Mouse (Mus musculus) limb, embryonic 10.5 days (tissue): ENCODE results near the gene Armc9. TPM values are rescaled to one million over a fixed set of nuclear protein-coding genes. Genes with fewer than 3 reads are reported as not detected.

Source experiments
- DNase-seq: peaks from one replicate; pipeline ENCODE4 v3.0.0-alpha.2; 2017; ENCODE audit warnings: low spot score
- H3K27ac ChIP-seq: fragments of 300-500 bp; sonication (generic); 2 replicates; pipeline ENCODE4 v1.5.1; 2016; ENCODE audit warnings: mild to moderate bottlenecking
- H3K27me3 ChIP-seq: fragments of 300-500 bp; sonication (generic); 2 replicates; pipeline ENCODE4 v1.6.1; 2016; ENCODE audit warnings: low read depth, mild to moderate bottlenecking; ENCODE audit not compliant: poor library complexity, severe bottlenecking
- H3K36me3 ChIP-seq: fragments of 300-500 bp; sonication (generic); 2 replicates; pipeline ENCODE4 v1.6.1; 2016; ENCODE audit warnings: mild to moderate bottlenecking, moderate library complexity
- H3K4me1 ChIP-seq: fragments of 300-500 bp; sonication (generic); 2 replicates; pipeline ENCODE4 v1.6.1; 2016
- H3K4me3 ChIP-seq: fragments of 300-500 bp; sonication (generic); 2 replicates; pipeline ENCODE4 v1.5.1; 2016; ENCODE audit warnings: mild to moderate bottlenecking, moderate library complexity
- H3K9me3 ChIP-seq: fragments of 300-500 bp; sonication (generic); replicated peaks from 2 replicates; pipeline ENCODE4 v1.6.1; 2016; ENCODE audit warnings: mild to moderate bottlenecking
- WGBS: fragments of 180-500 bp; shearing (Covaris S2); methylation state at CpG from one replicate; pipeline ENCODE4 v1.1.7; 2016; 5-methylcytosine and 5-hydroxymethylcytosine counted together
- polyA plus RNA-seq: library from polyadenylated mRNA; unstranded; fragments of >200 nt; fragmentation: Nextera tagmentation; extraction: Ambion mirVana; gene quantifications from 2 replicates; pipeline ENCODE4 v1.2.1, GENCODE M21; 2016

Armc9 gene
- polyA plus RNA-seq, 1 experiment from 2014 or later: 37.3 TPM

DNA sequence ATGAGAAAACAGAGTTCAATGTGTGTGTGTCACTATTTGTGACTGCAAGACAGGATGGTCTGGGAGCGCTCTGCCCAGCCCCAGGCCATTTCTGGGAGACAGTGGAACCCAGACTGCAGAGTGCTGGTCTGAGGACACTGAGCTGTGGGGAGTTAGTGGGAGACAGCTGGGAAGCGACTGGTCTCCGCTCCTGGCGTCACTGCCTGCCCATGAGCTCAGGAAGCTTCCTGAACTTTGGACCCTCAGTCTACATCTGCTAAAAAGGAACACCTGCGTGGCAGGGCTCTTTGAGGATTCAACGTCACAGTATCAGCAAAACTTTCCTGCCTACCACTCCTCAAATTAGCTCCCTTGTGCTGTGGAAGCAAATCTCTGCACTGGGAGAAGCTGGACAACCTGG is 117.1 kb downstream of the Armc9 start:
- H3K4me3 ChIP-seq: no peak overlapping the region
- no peak overlapping the region for H3K27ac ChIP-seq
- 82% methylated on average over 6 of the region's 6 CpGs for WGBS
- H3K4me1 ChIP-seq: 0 out of 2 replicates have a peak, but pooled peaks cover 5% of the 10 kb centered on the region
- no peak for DNase-seq
- H3K36me3 ChIP-seq: no peaks in the 10 kb centered on the region
- no peaks in the 10 kb centered on the region for H3K9me3 ChIP-seq
- H3K27me3 ChIP-seq: no peaks in the 10 kb centered on the region

DNA sequence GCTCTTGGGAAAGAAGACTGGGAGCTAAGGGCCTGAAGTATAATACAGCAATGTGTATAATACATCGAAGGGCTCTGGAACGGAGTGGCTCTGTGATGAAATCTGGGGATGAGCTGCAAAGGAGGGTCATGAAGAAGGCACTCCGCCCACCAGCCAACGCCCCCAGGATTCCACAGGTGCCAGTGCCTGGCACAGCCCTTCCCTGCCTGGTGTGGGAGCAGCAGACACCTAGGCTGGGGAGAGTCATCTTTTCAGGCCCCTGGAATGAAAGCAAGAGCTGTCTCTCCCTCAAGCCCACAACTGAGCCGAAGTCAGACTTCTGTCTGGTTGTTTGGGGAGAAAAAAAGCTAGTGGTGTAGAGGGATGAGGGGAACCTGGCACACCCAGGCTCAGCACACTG is 122.5 kb downstream of the Armc9 start:
- Histone ChIP-seq H3K27ac (peak overlapping the region; percentile 6; the same call in 1 of the 2 replicates), H3K36me3 (no peaks in the 10 kb centered on the region), H3K4me1 (peaks cover 17% of the 10 kb centered on the region), H3K9me3 (no peaks in the 10 kb centered on the region), H3K4me3 (no peak overlapping the region), H3K27me3 (no peaks in the 10 kb centered on the region)
- DNase-seq: no peak
- WGBS: 81% methylated on average over 5 of the region's 5 CpGs

GRCm38 (mm10) chr1:86281781-86282536 is 127.4 kb downstream of the Armc9 start:
- Histone ChIP-seq H3K27me3 (no peaks in the 10 kb centered on the region), H3K9me3 (no peaks in the 10 kb centered on the region), H3K36me3 (no peaks in the 10 kb centered on the region), H3K4me1 (peaks cover 14% of the 10 kb centered on the region), H3K27ac (no peak overlapping the region), H3K4me3 (no peak overlapping the region)
- WGBS: 89% methylated on average over 11 of the region's 11 CpGs
- DNase-seq: no peak

GRCm38 (mm10) chr1:86284101-86284500 is 129.5 kb downstream of the Armc9 start:
- 90% methylated on average over 5 of the region's 5 CpGs for WGBS
- H3K4me3 ChIP-seq: no peak overlapping the region
- H3K4me1 ChIP-seq: no peaks in the 10 kb centered on the region
- no peaks in the 10 kb centered on the region for H3K36me3 ChIP-seq
- H3K27ac ChIP-seq: no peak overlapping the region
- H3K9me3 ChIP-seq: no peaks in the 10 kb centered on the region
- H3K27me3 ChIP-seq: no peaks in the 10 kb centered on the region
- no peak for DNase-seq

DNA sequence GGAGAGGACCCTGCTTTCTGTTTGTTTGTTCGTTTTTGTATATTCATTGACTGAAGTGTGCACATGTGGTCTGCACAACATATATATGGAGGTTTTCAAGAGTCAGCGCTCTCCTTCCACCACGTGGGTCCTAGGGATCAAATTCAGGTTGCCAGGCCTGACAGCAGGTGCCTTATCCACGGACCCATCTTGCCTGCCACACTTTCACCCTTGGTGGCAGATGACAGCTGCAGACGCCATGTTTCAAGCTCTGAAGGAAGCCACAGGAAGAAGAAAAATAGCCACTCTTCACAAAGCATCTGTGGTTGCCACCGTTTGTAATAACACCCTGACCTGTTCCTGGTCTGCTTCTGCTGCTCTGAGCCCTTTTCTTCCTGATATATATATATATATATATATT is 130.7 kb downstream of the Armc9 start:
- WGBS: 89% methylated on average over 6 of the region's 6 CpGs
- no peak overlapping the region for H3K27ac ChIP-seq
- no peak overlapping the region for H3K4me3 ChIP-seq

DNA sequence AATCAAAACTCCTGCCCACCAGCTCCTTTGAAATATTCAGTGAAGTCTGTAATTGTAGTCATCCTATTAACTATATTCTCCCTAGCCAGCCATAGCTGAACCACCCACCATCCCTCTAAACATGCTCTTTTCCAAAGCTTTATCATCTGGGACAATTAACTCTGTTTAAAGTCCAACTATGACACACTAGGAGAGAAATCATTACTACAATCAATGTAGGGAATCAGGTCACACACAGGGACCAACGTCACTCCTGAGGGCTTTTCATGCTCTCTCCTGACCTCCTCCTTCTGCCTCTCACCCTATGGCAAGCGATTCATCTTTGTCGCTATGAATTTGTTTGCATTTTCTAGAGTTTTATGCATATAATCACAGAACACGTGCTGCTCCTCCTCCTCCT is 132.9 kb downstream of the Armc9 start:
- Histone ChIP-seq H3K27me3 (no peaks in the 10 kb centered on the region), H3K4me1 (no peaks in the 10 kb centered on the region), H3K27ac (no peak overlapping the region), H3K4me3 (no peak overlapping the region), H3K36me3 (no peaks in the 10 kb centered on the region), H3K9me3 (no peaks in the 10 kb centered on the region)
- 91% methylated on average over 4 of the region's 4 CpGs for WGBS
- DNase-seq: no peak

More for the DNA sequence above, 130.7 kb downstream of the Armc9 start:
- Histone ChIP-seq H3K9me3 (no peaks in the 10 kb centered on the region), H3K27me3 (no peaks in the 10 kb centered on the region), H3K4me1 (no peaks in the 10 kb centered on the region), H3K36me3 (no peaks in the 10 kb centered on the region)
- no peak for DNase-seq

- Histone ChIP-seq H3K4me3 (no peak overlapping the region), H3K27ac (no peak overlapping the region), H3K4me1 (peaks cover 12% of the 10 kb centered on the region), H3K9me3 (no peaks in the 10 kb centered on the region), H3K27me3 (peaks cover 7% of the 10 kb centered on the region; the same call in 1 of the 2 replicates), H3K36me3 (no peaks in the 10 kb centered on the region)
- DNase-seq: no peak
- WGBS: 67% methylated on average over 3 of the region's 3 CpGs
These were observed 135.9 kb downstream of the Armc9 start for GRCm38 (mm10) chr1:86290452-86290851.

DNA sequence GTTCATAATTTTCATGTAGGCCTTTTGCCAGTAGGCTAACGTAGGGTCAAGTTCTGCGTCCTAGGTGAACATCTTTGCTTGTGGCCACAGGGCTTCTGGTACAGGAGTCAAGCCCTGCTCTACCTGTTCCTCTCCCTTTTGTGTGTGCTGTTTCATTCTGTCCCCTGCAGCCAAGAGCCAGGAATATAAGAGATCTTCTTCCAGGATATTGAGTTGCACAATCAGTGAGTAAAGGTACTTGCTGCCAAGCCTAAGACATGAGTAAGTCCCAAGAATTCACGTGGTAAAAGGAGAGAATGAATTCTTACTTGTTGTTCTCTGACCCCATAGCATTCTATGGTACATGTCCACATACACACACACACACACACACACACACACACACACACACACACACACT is 138.5 kb downstream of the Armc9 start:
- no peaks in the 10 kb centered on the region for H3K9me3 ChIP-seq
- peaks cover 32% of the 10 kb centered on the region for H3K27me3 ChIP-seq
- WGBS: 89% methylated on average over 3 of the region's 3 CpGs
- no peak overlapping the region for H3K4me3 ChIP-seq
- no peak for DNase-seq
- peaks cover 12% of the 10 kb centered on the region for H3K4me1 ChIP-seq
- H3K36me3 ChIP-seq: no peaks in the 10 kb centered on the region
- no peak overlapping the region for H3K27ac ChIP-seq

DNA sequence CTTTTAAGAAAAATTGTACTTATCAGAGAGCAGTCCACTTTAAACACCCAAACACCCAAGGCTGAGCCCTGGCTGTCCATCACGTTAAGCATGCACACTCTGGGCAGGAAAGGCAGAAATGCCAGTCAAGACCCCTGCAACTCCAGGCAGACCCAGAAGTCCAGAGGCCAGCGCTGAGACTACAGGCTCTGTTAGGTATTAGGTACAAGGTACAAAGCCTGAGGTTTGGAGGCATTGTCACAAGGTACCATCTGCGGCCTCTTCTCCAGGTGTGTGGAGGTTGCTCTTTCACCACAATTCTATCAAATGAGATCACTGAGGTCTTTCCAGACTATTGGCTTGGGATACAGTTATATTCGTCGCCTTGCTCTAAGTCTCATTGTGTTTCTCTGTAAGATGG is 139.3 kb downstream of the Armc9 start:
- no peak overlapping the region for H3K4me3 ChIP-seq
- H3K36me3 ChIP-seq: no peaks in the 10 kb centered on the region
- no peaks in the 10 kb centered on the region for H3K9me3 ChIP-seq
- peaks cover 18% of the 10 kb centered on the region for H3K4me1 ChIP-seq
- DNase-seq: no peak
- no peak overlapping the region for H3K27ac ChIP-seq
- peaks cover 39% of the 10 kb centered on the region for H3K27me3 ChIP-seq
- 95% methylated on average over 5 of the region's 5 CpGs for WGBS

DNA sequence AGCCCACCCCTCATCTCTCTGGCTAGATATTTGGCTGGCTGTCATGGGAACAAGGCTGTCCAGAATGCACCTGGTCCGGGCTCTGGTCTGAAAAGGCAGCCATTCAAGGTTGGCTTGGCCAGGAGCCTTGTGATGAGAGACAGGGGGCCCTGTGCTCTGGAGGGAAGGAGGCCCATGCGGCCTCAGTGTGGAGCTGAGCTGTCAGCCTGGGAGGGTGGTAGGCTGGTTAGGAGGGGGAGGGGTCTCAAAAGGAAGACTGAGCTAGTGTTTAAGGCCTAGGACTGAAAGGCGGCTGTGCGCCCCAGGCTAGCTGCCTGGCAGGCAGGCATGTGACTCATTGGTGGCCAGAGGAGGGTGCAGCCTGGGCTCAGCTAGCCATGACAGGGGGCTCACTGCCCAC is 139.9 kb downstream of the Armc9 start:
- DNase-seq: no peak
- 31% methylated on average over 4 of the region's 4 CpGs for WGBS
- no peaks in the 10 kb centered on the region for H3K9me3 ChIP-seq
- peaks cover 40% of the 10 kb centered on the region for H3K27me3 ChIP-seq
- H3K27ac ChIP-seq: peak overlapping the region; percentile 16; the same call in 1 of the 2 replicates
- no peak overlapping the region for H3K4me3 ChIP-seq
- H3K36me3 ChIP-seq: no peaks in the 10 kb centered on the region
- H3K4me1 ChIP-seq: peaks cover 23% of the 10 kb centered on the region

GRCm38 (mm10) chr1:86300093-86300492 is 145.5 kb downstream of the Armc9 start:
- H3K9me3 ChIP-seq: no peaks in the 10 kb centered on the region
- H3K27ac ChIP-seq: no peak overlapping the region
- DNase-seq: peak; percentile 68
- 15% methylated on average over 2 of the region's 2 CpGs for WGBS
- peaks cover 61% of the 10 kb centered on the region for H3K4me1 ChIP-seq
- H3K4me3 ChIP-seq: no peak overlapping the region
- H3K36me3 ChIP-seq: no peaks in the 10 kb centered on the region
- H3K27me3 ChIP-seq: peaks cover 82% of the 10 kb centered on the region

DNA sequence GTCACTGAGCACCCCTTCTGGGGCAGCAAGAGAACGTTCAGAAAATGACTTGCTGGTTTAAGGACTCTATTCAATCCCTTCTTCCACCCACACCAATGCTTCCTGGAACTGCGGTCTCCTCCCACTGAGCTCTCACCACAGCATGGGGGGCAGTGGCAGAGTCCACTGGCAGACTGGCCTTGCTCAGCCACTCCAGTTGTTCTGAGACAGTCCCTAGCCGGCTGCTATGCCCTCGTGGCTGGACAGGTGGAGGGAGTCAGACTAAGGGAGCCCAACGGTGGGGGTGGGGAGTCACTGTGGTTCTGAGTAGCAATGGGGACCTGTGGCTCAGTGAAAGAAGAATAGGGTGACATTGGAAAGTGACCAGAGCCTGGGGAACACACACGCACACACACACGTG is 146.2 kb downstream of the Armc9 start:
- Histone ChIP-seq H3K4me3 (no peak overlapping the region), H3K4me1 (peaks cover 59% of the 10 kb centered on the region), H3K27ac (no peak overlapping the region), H3K27me3 (peaks cover 84% of the 10 kb centered on the region), H3K9me3 (no peaks in the 10 kb centered on the region), H3K36me3 (no peaks in the 10 kb centered on the region)
- no peak for DNase-seq
- 55% methylated on average over 7 of the region's 7 CpGs for WGBS

DNA sequence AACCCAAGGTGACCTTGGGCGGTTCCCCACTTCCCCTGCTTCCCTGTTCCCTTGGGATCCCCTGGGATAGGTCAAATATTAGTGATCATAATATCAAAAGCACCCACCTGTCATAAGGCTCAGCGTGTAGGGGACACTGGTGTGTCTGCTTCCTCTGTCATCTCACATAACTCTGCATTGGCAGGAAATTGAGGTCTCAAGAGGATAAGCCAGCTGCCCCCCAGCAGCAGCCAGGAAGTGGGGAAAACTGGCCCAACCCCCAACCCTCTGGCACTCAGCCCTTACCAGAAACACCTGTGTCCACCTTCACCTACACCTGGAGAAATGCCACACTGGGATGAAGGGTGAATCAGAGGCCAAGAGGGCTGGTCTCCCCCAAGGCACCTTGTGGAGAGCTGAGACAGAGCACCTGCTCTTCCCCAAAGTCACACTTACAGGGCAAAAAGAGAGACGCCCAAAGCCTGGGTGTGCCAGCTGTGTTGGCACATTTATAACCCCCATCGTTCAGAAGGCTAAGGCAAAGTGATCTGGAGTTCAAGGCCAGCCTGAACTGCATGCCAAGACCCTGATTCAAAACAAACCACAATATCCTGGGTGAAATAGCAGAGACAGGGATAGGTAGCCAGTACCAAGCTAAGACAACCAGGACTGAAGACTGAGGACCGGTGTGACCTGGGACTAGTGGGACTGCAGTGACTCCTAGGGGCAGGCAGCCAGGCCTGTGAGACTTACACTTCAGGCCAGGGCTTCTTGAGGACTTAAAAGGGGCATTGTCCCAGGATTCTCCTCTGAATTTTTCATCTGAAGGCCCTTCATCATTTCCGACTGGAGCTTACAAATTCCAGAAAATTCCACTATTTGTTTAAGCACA is 146.9 kb downstream of the Armc9 start:
- no peaks in the 10 kb centered on the region for H3K36me3 ChIP-seq
- no peak overlapping the region for H3K4me3 ChIP-seq
- no peak overlapping the region for H3K27ac ChIP-seq
- peaks cover 59% of the 10 kb centered on the region for H3K4me1 ChIP-seq
- peaks cover 84% of the 10 kb centered on the region for H3K27me3 ChIP-seq
- no peak for DNase-seq
- WGBS: 49% methylated on average over 6 of the region's 6 CpGs
- no peaks in the 10 kb centered on the region for H3K9me3 ChIP-seq
